Mouse (Mus musculus) c-Kit-positive CD71-positive TER-119-negative erythroid progenitor cells, embryonic 14.5 days (primary cell): Measurements from ENCODE around the gene Olfr120.
"Not testable (repeated sequence)": the region's sequence is repeated elsewhere in the genome, so short reads cannot be mapped to it uniquely, and the experiment has no call there.

ENCODE experiments used
- DNase-seq: peaks from one replicate; pipeline ENCODE4 v3.0.0-alpha.2; 2013; ENCODE audit warnings: low read depth

The Olfr120 gene

GRCm38 (mm10) chr17:37721508-37721907 lies at the start of gene Olfr120:
Gene Olfr120 (plus strand): TSS chr17:37721808.
- no peak for DNase-seq

- not testable (repeated sequence) for DNase-seq
Observed at GRCm38 (mm10) chr17:37696264-37696663, 25.3 kb upstream of the Olfr120 start, which contains the start of gene Olfr119. Gene Olfr119 (plus strand): TSS chr17:37696564.

GRCm38 (mm10) chr17:37738070-37738469 lies 16.5 kb downstream of the Olfr120 start:
- no peak for DNase-seq

- no peak for DNase-seq
Observed at GRCm38 (mm10) chr17:37768307-37768706, 46.7 kb downstream of the Olfr120 start, which contains the start of gene Olfr122. Gene Olfr122 (plus strand): TSS chr17:37768607.
